Mouse (Mus musculus): ENCODE measurements around the gene 4930444G20Rik. TPM values are rescaled to one million over a fixed set of nuclear protein-coding genes. Genes with fewer than 3 reads are reported as not detected.
"Not testable (repeated sequence)": the region's sequence is repeated elsewhere in the genome, so short reads cannot be mapped to it uniquely, and the experiment has no call there.

Gene 4930444G20Rik
- total RNA-seq (2021) = not detected
- long read RNA-seq, experiment 1 = 0 reads
- long read RNA-seq, experiment 2 = 0 reads

DNA sequence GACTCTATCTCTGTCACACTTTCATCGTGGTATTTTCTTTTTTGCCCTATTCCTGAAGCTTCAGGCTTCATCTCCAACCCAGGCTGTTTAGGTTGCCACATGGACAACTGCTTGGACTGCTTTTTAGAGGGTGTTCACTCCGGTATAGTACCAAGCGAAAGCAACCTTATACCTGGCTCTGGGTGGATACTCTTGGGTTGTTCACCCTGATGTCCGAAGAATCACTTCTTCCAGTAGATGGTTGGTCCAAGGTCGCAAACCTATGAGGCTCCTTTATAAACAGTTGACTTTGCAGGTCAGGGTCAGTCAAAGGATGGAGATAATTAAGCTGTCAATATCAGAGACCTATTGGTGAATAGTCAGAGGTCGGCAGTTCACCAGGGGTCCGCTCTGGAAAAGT, at the start of gene 4930444G20Rik:
4930444G20Rik (minus strand) TSS at position 101 of the 400 bp plus-strand sequence.
- not testable (repeated sequence) for DNase-seq (ENCODE audit: low spot score in 2 of 2)

DNA sequence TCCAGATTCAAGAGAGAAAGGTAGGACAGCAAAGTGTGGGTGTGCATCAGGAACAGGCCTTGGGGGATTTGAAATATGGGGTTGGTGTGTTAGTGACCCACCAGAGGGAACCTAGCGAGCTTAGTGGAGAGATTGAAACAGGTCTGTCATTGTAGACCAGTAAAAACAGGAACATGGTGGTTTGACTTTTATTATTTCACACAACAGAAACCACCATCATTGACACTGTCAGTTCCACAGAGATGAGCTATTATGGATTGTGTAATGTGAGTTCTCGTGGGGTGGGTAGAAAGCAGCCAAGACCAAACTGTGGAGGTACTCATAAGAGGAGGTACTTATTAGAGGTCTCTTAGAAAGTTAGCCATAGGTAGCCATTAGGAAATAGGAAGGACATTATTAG, 6.7 kb upstream of the 4930444G20Rik start:
- DNase-seq (ENCODE audit: low spot score in 2 of 2) = no peak

DNA sequence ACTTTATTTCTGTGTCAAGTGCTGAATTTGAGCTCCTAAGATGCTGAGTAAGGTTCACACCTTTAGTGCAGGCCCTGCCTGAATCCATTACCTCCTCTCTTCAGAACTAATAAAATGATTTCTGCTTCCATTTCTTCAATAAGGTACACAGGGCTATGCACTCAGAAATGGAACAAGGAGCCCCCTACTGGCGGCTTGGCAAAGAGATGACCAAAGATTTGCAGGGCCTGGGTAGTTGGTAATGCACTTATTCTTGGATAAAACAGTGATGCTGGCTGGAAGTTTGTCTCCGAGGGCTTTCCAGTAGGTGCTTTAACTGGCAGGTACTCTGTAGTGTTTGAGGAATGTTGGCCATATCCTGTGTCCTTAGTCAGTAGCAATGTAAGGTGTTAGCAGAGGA, 4.9 kb upstream of the 4930444G20Rik start:
- DNase-seq (ENCODE audit: low spot score in 2 of 2) = no peak

DNA sequence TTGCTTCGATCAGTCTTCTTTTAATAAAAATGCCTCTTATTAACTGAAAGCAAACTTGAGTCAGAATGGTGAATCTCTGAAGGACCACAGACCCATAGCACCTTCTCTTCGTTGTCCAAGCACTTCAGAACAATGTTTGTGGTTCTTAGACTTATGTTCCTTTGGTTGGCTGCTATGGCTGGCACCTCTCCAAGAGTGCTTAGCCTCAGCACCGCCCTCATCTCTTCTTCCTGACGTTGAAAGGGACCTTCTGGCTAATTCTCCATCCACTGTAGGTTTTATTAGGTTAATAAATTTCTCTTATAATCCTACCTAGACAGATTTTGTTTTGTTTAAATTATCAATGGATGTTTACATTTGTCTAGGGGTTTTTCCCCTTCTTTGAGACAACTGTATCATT, 2.7 kb upstream of the 4930444G20Rik start:
- no peak for DNase-seq (ENCODE audit: low spot score in 2 of 2)

DNA sequence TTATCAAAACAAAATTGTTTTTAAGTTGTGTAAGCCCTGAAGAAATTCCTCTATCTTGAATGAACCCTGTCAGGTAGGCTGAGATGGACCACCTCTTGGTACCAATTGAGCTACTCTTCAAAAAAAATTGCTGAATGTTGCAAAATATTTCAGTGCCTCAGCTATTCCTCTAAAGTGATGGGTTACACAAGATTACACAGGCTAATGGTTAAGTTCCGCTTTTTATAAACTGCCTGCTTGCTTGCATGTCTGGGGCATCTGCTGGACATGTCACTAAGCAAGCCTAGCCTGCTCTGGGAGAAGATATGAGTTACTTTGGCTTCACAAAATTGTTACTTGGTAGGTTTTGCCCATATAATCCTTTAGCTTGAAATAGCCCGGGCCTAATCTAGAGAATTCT, 2.3 kb upstream of the 4930444G20Rik start:
- DNase-seq (ENCODE audit: low spot score in 2 of 2) = no peak

DNA sequence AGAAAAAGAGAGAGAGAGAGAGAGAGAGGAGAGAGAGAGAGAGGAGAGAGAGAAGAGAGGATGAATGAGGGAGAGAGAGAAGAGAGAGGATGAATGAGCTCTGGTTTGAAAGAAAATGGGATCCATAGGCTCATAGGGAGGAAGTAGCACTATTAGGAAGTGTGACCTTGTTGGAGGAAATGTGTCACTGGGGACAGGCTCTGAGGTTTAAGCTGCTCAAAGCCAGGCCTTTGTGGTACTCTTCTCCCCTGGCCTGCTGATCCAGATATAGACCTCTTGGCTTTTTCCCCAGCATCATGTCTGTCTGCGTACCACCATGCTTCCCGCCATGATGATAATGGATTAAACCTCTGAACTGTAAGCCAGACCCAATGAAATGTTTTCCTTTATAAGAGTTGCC, 8.5 kb downstream of the 4930444G20Rik start:
- DNase-seq (ENCODE audit: low spot score in 2 of 2) = no peak

DNA sequence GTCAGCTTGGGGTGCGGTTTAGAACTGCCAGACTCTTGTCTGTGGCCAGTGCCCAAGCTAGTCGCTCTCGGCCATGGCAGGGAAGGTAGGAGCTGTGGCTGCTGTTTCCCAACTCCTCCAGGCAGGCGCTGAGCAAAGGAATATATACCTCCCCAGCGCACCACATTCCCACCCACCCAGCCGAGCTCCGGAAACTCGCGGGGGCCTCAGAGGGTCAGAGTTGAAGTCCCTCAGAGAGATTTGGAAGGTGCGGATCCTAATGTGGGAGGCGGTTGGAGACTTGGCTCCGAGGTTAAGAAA, 8.9 kb downstream of the 4930444G20Rik start:
- DNase-seq (ENCODE audit: low spot score in 2 of 2) = no peak

DNA sequence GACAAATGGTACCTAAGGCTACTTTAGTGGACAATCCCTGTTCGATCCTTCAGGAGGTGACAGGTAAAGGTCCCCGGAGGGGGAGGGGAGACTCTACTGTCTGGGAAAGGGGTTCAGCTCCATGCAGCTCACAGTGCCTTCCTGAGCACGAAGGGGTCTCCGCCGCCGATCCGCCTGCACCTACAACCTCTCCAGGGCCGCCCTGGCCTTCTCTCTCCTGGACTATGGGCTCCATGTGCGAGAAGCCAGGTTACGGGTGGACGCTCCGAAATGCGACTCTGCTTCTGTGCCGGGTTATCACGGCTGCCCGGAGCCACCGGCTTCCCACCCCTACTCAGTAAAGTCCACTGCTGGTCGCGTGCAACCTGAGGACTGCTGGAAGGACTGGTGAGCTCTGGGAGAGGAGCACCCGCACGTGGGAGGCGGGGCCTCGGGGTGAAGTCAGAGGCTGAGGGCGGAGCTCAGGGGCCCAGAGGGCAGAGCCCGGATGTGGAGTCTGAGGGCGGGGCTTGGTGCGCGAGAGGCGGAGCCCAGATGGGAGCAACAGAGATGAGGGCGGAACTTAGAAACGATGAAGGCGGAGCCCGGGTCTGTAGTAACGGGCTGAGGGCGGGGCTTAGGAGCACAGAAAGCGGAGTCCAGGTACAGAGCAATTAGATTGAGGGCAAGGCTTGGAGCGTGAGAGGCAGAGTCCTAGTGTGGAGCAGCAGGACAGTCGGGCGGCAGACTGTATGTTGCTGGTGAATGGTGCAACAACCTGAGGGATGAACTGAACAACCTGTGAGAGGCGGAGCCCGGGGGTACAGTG, 9.5 kb downstream of the 4930444G20Rik start:
- DNase-seq (ENCODE audit: low spot score in 2 of 2) = peak; percentile 92 to 93

DNA sequence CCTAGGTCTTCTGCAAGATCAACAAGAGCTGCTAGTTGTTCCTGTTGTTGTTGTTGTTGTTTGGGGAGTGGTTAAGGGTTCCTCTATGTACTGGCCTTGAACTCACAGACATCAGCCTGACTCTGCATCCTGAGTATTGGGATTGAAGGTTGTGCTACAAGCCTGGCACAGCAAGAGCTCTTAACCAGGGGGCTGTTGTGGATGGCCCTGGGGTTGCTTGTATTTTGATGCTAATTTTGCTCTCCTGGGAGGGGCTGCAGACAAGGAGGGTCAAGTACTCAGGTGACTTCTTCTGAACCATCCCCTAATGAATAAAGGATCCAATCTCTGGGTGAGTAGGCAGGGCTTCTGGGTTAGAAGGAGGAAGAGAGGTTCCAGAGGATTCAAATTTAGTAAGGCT, 12.6 kb downstream of the 4930444G20Rik start:
- DNase-seq (ENCODE audit: low spot score in 2 of 2) = no peak

DNA sequence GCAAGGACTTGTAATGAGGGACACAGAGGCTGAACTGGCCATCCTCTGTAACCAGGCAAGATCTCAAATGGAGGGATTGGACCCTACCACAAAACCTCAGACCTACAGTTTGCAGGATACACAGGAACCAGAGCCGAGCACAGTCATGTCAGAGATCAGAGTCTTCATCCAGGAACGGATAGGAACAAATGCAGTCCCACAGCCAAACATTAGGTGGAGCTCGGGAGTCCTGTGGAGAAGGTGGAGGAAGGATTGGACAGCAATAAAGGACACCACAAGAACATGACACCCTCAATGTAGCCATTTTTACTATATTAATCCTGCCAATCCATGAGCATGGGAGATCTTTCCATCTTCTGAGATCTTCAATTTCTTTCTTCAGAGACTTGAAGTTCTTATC, 31.6 kb downstream of the 4930444G20Rik start:
- DNase-seq (ENCODE audit: low spot score in 2 of 2) = peak; percentile 56 to 58

DNA sequence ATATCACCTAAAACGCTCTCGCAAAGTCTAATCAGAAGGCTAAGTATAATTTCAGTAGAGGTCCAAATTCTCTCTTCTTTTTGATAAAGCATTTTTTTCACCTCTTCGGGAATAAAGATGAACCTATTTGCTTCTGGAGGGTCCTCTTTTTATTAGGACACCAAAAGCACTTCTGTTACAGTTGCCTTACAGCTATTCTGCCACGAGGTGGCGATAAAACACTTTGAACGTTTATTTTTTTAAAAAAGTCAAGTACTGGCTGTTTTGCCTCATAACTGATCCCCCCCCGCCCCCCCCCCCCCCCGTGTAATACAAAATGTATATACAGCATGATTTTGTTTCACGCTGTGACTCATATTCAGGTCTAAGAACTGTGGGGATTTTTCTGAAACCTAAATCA, 33.6 kb downstream of the 4930444G20Rik start:
- peak in 1 of 2 experiments; percentile 16 for DNase-seq (ENCODE audit: low spot score in 2 of 2)

DNA sequence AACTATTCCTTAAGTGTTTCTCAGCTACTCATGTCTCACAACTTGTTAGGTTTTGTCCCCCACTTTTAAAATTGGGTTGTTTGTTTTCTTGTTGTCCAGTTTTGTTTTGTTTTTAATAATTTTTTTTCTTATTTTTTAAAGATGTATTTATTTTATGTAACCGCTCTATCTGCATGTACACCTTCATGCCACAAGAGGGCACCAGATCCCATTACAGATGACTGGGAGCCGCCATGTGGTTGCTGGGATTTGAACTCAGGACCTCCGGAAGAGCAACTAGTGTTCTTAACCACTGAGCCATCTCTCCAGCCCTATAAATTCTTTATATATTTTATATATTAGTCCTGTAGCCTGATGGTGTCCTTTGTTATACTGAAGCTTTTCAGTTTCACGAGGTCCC, 49.3 kb downstream of the 4930444G20Rik start:
- no peak for DNase-seq (ENCODE audit: low spot score in 2 of 2)

DNA sequence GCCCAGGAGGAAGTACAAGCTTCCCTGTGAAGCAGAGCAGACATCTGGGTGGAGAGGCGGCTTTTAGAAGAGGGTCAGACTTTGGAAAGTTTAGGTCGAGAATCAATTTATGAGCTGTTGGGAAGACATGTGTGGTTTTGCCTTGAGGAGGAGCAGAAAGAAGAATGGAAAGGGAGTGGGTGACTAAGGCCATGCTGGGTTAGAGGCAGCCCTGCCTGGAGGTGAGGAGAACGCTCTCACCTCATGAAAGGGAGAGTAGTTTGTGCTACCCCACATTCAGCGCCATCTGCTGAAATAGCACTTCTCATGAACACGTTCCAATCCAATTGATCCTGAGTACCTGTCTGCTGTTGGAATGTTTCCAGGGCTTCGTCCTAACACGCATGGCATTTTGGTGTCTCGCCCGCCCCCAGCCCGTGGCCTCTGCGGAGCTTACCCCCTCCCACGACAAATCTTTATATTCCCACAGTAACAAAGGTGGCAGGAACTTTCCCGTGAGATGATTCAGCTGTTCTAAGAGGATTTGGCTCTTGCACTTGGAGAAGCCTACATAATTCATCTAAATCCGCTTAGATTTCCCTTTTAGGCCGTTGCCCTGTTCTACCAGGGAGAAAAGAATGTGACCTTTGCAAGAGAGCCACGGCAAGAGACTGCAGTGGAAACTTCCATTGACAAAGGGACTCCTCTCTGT, 50.3 kb downstream of the 4930444G20Rik start:
- DNase-seq (ENCODE audit: low spot score in 2 of 2) = no peak

Other genes with a start within 250 kb of the 4930444G20Rik start
- 100 to 1,000 TPM in 1 of 2 experiments, 10 to 100 TPM in 1; 77.2 to 101 TPM for gene Sgk1, start 185.9 kb downstream of the 4930444G20Rik start, total RNA-seq (2021)
- gene E030030I06Rik, start 81.2 kb upstream of the 4930444G20Rik start, total RNA-seq (2021) = under 1 TPM; 0.35 to 0.77 TPM
- gene Raet1e, start 90.5 kb upstream of the 4930444G20Rik start, total RNA-seq (2021) = not detected
- under 1 TPM; 0.33 to 0.37 TPM for gene H60b, start 90.5 kb upstream of the 4930444G20Rik start, total RNA-seq (2021)

Data from left cerebral cortex, adult 18-20 months (tissue).